Mouse (Mus musculus) heart, embryonic 12.5 days (tissue): ENCODE results near the gene Chrm4. TPM values are rescaled to one million over a fixed set of nuclear protein-coding genes. Genes with fewer than 3 reads are reported as not detected.

Source experiments
- ATAC-seq: fragments of 200-750 bp; cut with Nextera tagmentation; 2 replicates; pipeline ENCODE4 v1.8.0; 2017; ENCODE audit warnings: moderate TSS enrichment, moderate library complexity; ENCODE audit not compliant: insufficient number of reproducible peaks, low FRiP score
- H3K27ac ChIP-seq: fragments of 300-500 bp; sonication (generic); 2 replicates; pipeline ENCODE4 v1.5.1; 2016; ENCODE audit warnings: mild to moderate bottlenecking, moderate library complexity; ENCODE audit not compliant: poor library complexity, severe bottlenecking
- H3K27me3 ChIP-seq: fragments of 300-500 bp; sonication (generic); replicated peaks from 2 replicates; pipeline ENCODE4 v1.6.1; 2016; ENCODE audit warnings: mild to moderate bottlenecking, moderate library complexity
- H3K36me3 ChIP-seq: fragments of 300-500 bp; sonication (generic); 2 replicates; pipeline ENCODE4 v1.6.1; 2016; ENCODE audit warnings: mild to moderate bottlenecking, moderate library complexity
- H3K4me1 ChIP-seq: fragments of 300-500 bp; sonication (generic); replicated peaks from 2 replicates; pipeline ENCODE4 v1.6.1; 2016; ENCODE audit warnings: mild to moderate bottlenecking
- H3K4me2 ChIP-seq: fragments of 300-500 bp; sonication (generic); 2 replicates; pipeline ENCODE4 v1.6.1; 2016; ENCODE audit warnings: mild to moderate bottlenecking, moderate library complexity
- H3K4me3 ChIP-seq: fragments of 300-500 bp; sonication (generic); 2 replicates; pipeline ENCODE4 v1.5.1; 2016; ENCODE audit warnings: mild to moderate bottlenecking
- H3K9ac ChIP-seq: fragments of 300-500 bp; sonication (generic); 2 replicates; pipeline ENCODE4 v1.6.1; 2016; ENCODE audit warnings: mild to moderate bottlenecking, moderate library complexity
- H3K9me3 ChIP-seq: fragments of 300-500 bp; sonication (generic); replicated peaks from 2 replicates; pipeline ENCODE4 v1.6.1; 2016; ENCODE audit warnings: mild to moderate bottlenecking, moderate library complexity
- WGBS: fragments of 180-500 bp; shearing (Covaris S2); methylation state at CpG from one replicate; pipeline ENCODE4 v1.1.7; 2016; 5-methylcytosine and 5-hydroxymethylcytosine counted together
- polyA plus RNA-seq: library from polyadenylated mRNA; unstranded; fragments of >200 nt; fragmentation: Nextera tagmentation; extraction: Ambion mirVana; gene quantifications from 2 replicates; pipeline ENCODE4 v1.2.1, GENCODE M21; 2016

Gene Chrm4
- polyA plus RNA-seq, 1 experiment from 2014 or later, result 0.15 TPM

DNA sequence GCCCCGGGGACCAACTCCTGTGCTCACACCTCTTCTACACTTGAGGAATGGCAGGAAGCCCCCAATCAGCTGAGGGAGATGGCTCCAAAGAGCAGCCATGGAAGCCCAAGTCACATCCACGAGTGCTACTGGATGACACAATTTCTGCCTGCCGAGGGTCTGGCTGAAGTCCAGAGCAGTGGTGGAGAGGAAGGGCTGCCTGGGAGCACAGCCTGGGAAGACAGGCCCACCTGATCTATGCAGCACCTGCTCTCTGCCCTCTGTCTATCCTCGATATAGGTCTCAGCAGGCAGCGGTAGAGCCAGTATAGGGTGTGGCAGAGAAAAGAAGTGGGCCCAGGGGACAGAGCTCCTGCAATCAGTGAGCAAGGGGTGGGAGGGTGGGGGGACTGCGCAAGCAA lies 19.8 kb downstream of the Chrm4 start:
- peak overlapping the region; percentile 56 for H3K9ac ChIP-seq
- H3K4me2 ChIP-seq, result peak overlapping the region; percentile 69
- 33% methylated on average over 6 of the region's 6 CpGs for WGBS
- no peak for ATAC-seq
- peak overlapping the region; percentile 98 for H3K27ac ChIP-seq
- peaks cover 86% of the 10 kb centered on the region for H3K4me1 ChIP-seq
- H3K27me3 ChIP-seq, result no peaks in the 10 kb centered on the region
- no peak overlapping the region for H3K4me3 ChIP-seq
- no peaks in the 10 kb centered on the region for H3K9me3 ChIP-seq
- peaks cover 33% of the 10 kb centered on the region for H3K36me3 ChIP-seq

GRCm38 (mm10) chr2:91947397-91948150 lies 20.5 kb downstream of the Chrm4 start:
- H3K9ac ChIP-seq, result peak overlapping the region; percentile 56
- peaks cover 26% of the 10 kb centered on the region for H3K36me3 ChIP-seq
- H3K4me3 ChIP-seq, result no peak overlapping the region; the same call in 1 of the 2 replicates
- peak overlapping the region; percentile 69 for H3K4me2 ChIP-seq
- H3K9me3 ChIP-seq, result no peaks in the 10 kb centered on the region
- 37% methylated on average over 11 of the region's 11 CpGs for WGBS
- H3K4me1 ChIP-seq, result peaks cover 86% of the 10 kb centered on the region
- ATAC-seq, result peak; percentile 73
- H3K27ac ChIP-seq, result peak overlapping the region; percentile 98
- no peaks in the 10 kb centered on the region for H3K27me3 ChIP-seq

DNA sequence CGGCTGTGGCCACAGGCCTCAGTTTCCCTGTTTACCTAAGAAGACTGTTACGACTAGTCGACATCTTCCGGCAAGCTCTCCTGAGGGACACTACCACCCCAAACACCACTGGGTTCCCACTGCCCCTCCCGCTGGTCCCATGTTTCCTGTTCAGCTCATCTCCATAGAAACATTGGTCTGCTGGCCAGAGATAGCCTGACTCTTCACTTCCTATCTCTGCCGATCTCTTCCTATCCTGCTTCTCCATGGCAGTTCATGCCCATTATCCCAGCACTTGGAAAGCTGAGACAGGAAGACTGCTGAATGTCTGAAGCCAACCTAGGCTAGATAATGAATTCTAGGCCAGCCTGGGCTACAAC lies 21.1 kb downstream of the Chrm4 start:
- Histone ChIP-seq H3K9ac (peak overlapping the region; percentile 56), H3K36me3 (peaks cover 21% of the 10 kb centered on the region), H3K27ac (peak overlapping the region; percentile 98), H3K27me3 (no peaks in the 10 kb centered on the region), H3K4me2 (peak overlapping the region; percentile 69), H3K4me1 (peaks cover 84% of the 10 kb centered on the region), H3K4me3 (no peak overlapping the region; the same call in 1 of the 2 replicates), H3K9me3 (no peaks in the 10 kb centered on the region)
- ATAC-seq, result no peak
- 52% methylated on average over 6 of the region's 6 CpGs for WGBS

GRCm38 (mm10) chr2:91948792-91949241 lies 21.8 kb downstream of the Chrm4 start:
- ATAC-seq, result no peak
- H3K27ac ChIP-seq, result peak overlapping the region; percentile 98
- peak overlapping the region; percentile 69 for H3K4me2 ChIP-seq
- H3K9ac ChIP-seq, result peak overlapping the region; percentile 70
- H3K4me1 ChIP-seq, result peaks cover 89% of the 10 kb centered on the region
- no peaks in the 10 kb centered on the region for H3K27me3 ChIP-seq
- peaks cover 14% of the 10 kb centered on the region for H3K36me3 ChIP-seq
- WGBS, result 56% methylated on average over 3 of the region's 3 CpGs
- 0 out of 2 replicates have a peak overlapping the region, but pooled peaks have one; percentile 44 for H3K4me3 ChIP-seq
- no peaks in the 10 kb centered on the region for H3K9me3 ChIP-seq

GRCm38 (mm10) chr2:91949411-91950274 lies 22.6 kb downstream of the Chrm4 start:
- peak overlapping the region; percentile 44 for H3K4me3 ChIP-seq
- H3K9ac ChIP-seq, result peak overlapping the region; percentile 70
- peak; percentile 39 for ATAC-seq
- WGBS, result 45% methylated on average over 17 of the region's 17 CpGs
- peaks cover 10% of the 10 kb centered on the region for H3K36me3 ChIP-seq
- H3K4me2 ChIP-seq, result peak overlapping the region; percentile 69
- H3K9me3 ChIP-seq, result no peaks in the 10 kb centered on the region
- peak overlapping the region; percentile 98 for H3K27ac ChIP-seq
- H3K27me3 ChIP-seq, result no peaks in the 10 kb centered on the region
- H3K4me1 ChIP-seq, result peaks cover 92% of the 10 kb centered on the region

GRCm38 (mm10) chr2:91950275-91951085 lies 23.4 kb downstream of the Chrm4 start:
- Histone ChIP-seq H3K36me3 (peaks cover 3% of the 10 kb centered on the region), H3K9me3 (no peaks in the 10 kb centered on the region), H3K27ac (peak overlapping the region; percentile 98), H3K9ac (peak overlapping the region; percentile 70), H3K27me3 (no peaks in the 10 kb centered on the region), H3K4me3 (peak overlapping the region; percentile 44), H3K4me2 (peak overlapping the region; percentile 69), H3K4me1 (peaks cover 93% of the 10 kb centered on the region)
- 12% methylated on average over 15 of the region's 15 CpGs for WGBS
- ATAC-seq, result peak; percentile 72

- peak overlapping the region; percentile 55 for H3K27ac ChIP-seq
- ATAC-seq, result peak; percentile 63
- H3K9me3 ChIP-seq, result no peaks in the 10 kb centered on the region
- H3K27me3 ChIP-seq, result no peaks in the 10 kb centered on the region
- H3K4me1 ChIP-seq, result peaks cover 91% of the 10 kb centered on the region
- H3K4me3 ChIP-seq, result no peak overlapping the region
- WGBS, result 8% methylated on average over 5 of the region's 5 CpGs
- H3K36me3 ChIP-seq, result no peaks in the 10 kb centered on the region
- no peak overlapping the region; the same call in 1 of the 2 replicates for H3K4me2 ChIP-seq
- peak overlapping the region; percentile 54; the same call in 1 of the 2 replicates for H3K9ac ChIP-seq
These were observed 26.8 kb downstream of the Chrm4 start for GRCm38 (mm10) chr2:91953825-91954224.

DNA sequence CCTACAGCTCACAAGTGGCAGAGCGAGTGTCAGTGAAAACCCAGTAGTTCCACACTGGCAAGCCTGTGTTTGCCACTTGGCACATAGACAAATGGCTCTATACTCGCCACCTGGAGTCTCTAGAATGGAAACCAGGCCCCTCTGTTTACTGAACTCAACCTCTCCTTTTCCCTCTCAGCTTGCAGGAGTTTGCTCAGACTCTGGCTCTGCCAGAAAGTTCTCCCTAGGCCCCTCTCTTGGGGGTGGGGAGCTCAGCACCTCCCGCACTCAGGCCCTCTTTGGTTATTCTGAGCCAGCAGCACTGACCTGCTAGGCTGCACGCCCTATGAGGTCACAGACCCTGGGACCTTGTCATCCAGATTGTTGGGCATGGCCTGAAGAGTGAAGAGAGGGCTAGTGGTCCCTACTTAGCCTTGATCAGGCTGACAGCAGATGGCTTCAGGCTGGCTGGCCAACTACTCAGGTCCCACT lies 28.1 kb downstream of the Chrm4 start:
- H3K4me3 ChIP-seq, result no peak overlapping the region
- peak overlapping the region; percentile 53; the same call in 1 of the 2 replicates for H3K27ac ChIP-seq
- H3K36me3 ChIP-seq, result 0 out of 2 replicates have a peak, but pooled peaks cover 3% of the 10 kb centered on the region
- 69% methylated on average over 4 of the region's 4 CpGs for WGBS
- peaks cover 91% of the 10 kb centered on the region for H3K4me1 ChIP-seq
- H3K27me3 ChIP-seq, result no peaks in the 10 kb centered on the region
- H3K9me3 ChIP-seq, result no peaks in the 10 kb centered on the region
- H3K4me2 ChIP-seq, result no peak overlapping the region
- ATAC-seq, result no peak
- H3K9ac ChIP-seq, result 0 out of 2 replicates have a peak overlapping the region, but pooled peaks have one; percentile 16

- H3K27me3 ChIP-seq, result no peaks in the 10 kb centered on the region
- 0 out of 2 replicates have a peak, but pooled peaks cover 3% of the 10 kb centered on the region for H3K36me3 ChIP-seq
- no peak overlapping the region for H3K9ac ChIP-seq
- no peak overlapping the region for H3K4me3 ChIP-seq
- H3K4me2 ChIP-seq, result no peak overlapping the region
- H3K4me1 ChIP-seq, result peaks cover 90% of the 10 kb centered on the region
- WGBS, result 83% methylated on average over 6 of the region's 6 CpGs
- H3K9me3 ChIP-seq, result no peaks in the 10 kb centered on the region
- 0 out of 2 replicates have a peak overlapping the region, but pooled peaks have one; percentile 53 for H3K27ac ChIP-seq
- ATAC-seq, result no peak
These were observed 28.8 kb downstream of the Chrm4 start for GRCm38 (mm10) chr2:91955875-91956274.

DNA sequence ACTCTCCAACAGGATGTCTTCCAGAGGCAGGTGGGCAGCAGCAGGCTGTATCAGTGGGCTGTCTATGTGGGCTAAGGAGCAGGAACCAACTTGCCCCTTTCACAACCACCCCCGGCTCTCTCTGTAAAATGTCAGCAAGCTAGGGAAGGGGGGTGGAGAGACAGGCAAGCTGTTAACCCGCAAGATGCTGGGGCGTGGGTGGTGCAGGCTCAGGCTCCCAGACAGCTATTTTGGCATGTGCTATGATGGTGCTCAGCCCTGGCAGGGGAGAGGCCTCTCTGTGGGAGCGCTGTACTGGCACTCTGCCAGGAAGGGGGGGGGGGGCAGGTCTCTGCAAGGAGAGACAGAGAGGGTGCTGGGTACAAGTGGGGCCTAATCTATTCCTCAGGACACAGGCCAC lies 30.0 kb downstream of the Chrm4 start:
- 15% methylated on average over 4 of the region's 4 CpGs for WGBS
- H3K27me3 ChIP-seq, result no peaks in the 10 kb centered on the region
- ATAC-seq, result peak; percentile 69
- peak overlapping the region; percentile 29; the same call in 1 of the 2 replicates for H3K9ac ChIP-seq
- H3K4me3 ChIP-seq, result no peak overlapping the region
- H3K4me1 ChIP-seq, result peaks cover 92% of the 10 kb centered on the region
- H3K27ac ChIP-seq, result peak overlapping the region; percentile 90
- H3K4me2 ChIP-seq, result peak overlapping the region; percentile 52
- no peaks in the 10 kb centered on the region for H3K9me3 ChIP-seq
- 0 out of 2 replicates have a peak, but pooled peaks cover 3% of the 10 kb centered on the region for H3K36me3 ChIP-seq
